Mouse (Mus musculus): ENCODE measurements at regions not wholly inside any gene's neighbourhood (a gene's known extent, or its start where the extent isn't known, plus 50 kb on each side); places are given as distances from the start of the nearest gene placed in this dataset.

GRCm38 (mm10) chr5:58497326-58497725 lies 779.6 kb downstream of the Pcdh7 start:
- DNase-seq (ENCODE audit: low spot score) (peak; percentile 20), ATAC-seq (no peak)
- no peak for TF ChIP-seq CTCF (IDR thresholded peaks at IDR 0.05; ENCODE audit: low read depth)
- Histone ChIP-seq H3K4me2 (ENCODE audit: low read depth, low read length) (no peak overlapping the region), H3K4me3 (ENCODE audit: low read length) (no peak overlapping the region), H3K9ac (replicated peaks; ENCODE audit: low read length) (no peak overlapping the region), H3K4me1 (ENCODE audit: insufficient read depth, low read length) (no peaks in the 10 kb centered on the region), H3K27me3 (ENCODE audit: insufficient read depth, low read length) (no peaks in the 10 kb centered on the region), H3K27ac (no peak overlapping the region), H3K36me3 (ENCODE audit: insufficient read depth, low read length) (no peaks in the 10 kb centered on the region), H3K9me3 (ENCODE audit: low read length) (no peaks in the 10 kb centered on the region)

GRCm38 (mm10) chr5:58531601-58532000 lies 813.8 kb downstream of the Pcdh7 start:
- H3K9ac ChIP-seq (replicated peaks; ENCODE audit: low read length), result no peak overlapping the region
- ATAC-seq, result no peak
- no peaks in the 10 kb centered on the region for H3K4me1 ChIP-seq (ENCODE audit: insufficient read depth, low read length)
- no peak for DNase-seq (ENCODE audit: low spot score)
- no peak overlapping the region for H3K27ac ChIP-seq
- no peaks in the 10 kb centered on the region for H3K36me3 ChIP-seq (ENCODE audit: insufficient read depth, low read length)
- H3K9me3 ChIP-seq (ENCODE audit: low read length), result no peaks in the 10 kb centered on the region
- 60% methylated on average over 3 of the region's 3 CpGs for WGBS
- no peak overlapping the region for H3K4me3 ChIP-seq (ENCODE audit: low read length)
- no peak for TF ChIP-seq CTCF (IDR thresholded peaks at IDR 0.05; ENCODE audit: low read depth)
- H3K4me2 ChIP-seq (ENCODE audit: low read depth, low read length), result no peak overlapping the region
- H3K27me3 ChIP-seq (ENCODE audit: insufficient read depth, low read length), result no peaks in the 10 kb centered on the region

- no peak overlapping the region for H3K4me2 ChIP-seq (ENCODE audit: low read depth, low read length)
- no peak overlapping the region for H3K9ac ChIP-seq (replicated peaks; ENCODE audit: low read length)
- no peak overlapping the region for H3K27ac ChIP-seq
- no peak for TF ChIP-seq CTCF (IDR thresholded peaks at IDR 0.05; ENCODE audit: low read depth)
- no peaks in the 10 kb centered on the region for H3K36me3 ChIP-seq (ENCODE audit: insufficient read depth, low read length)
- no peaks in the 10 kb centered on the region for H3K27me3 ChIP-seq (ENCODE audit: insufficient read depth, low read length)
- H3K4me3 ChIP-seq (ENCODE audit: low read length), result no peak overlapping the region
- DNase-seq (ENCODE audit: low spot score) (no peak), ATAC-seq (no peak)
- no peaks in the 10 kb centered on the region for H3K4me1 ChIP-seq (ENCODE audit: insufficient read depth, low read length)
- H3K9me3 ChIP-seq (ENCODE audit: low read length), result no peaks in the 10 kb centered on the region
These were observed 839.0 kb downstream of the Pcdh7 start for GRCm38 (mm10) chr5:58556770-58557169.

- no peaks in the 10 kb centered on the region for H3K4me1 ChIP-seq (ENCODE audit: insufficient read depth, low read length)
- WGBS, result 60% methylated on average over 4 of the region's 4 CpGs
- no peak for TF ChIP-seq CTCF (IDR thresholded peaks at IDR 0.05; ENCODE audit: low read depth)
- no peak overlapping the region for H3K9ac ChIP-seq (replicated peaks; ENCODE audit: low read length)
- no peak overlapping the region for H3K4me3 ChIP-seq (ENCODE audit: low read length)
- DNase-seq (ENCODE audit: low spot score) (peak; percentile 4), ATAC-seq (no peak)
- no peaks in the 10 kb centered on the region for H3K36me3 ChIP-seq (ENCODE audit: insufficient read depth, low read length)
- H3K27ac ChIP-seq, result no peak overlapping the region
- no peaks in the 10 kb centered on the region for H3K27me3 ChIP-seq (ENCODE audit: insufficient read depth, low read length)
- no peak overlapping the region for H3K4me2 ChIP-seq (ENCODE audit: low read depth, low read length)
- no peaks in the 10 kb centered on the region for H3K9me3 ChIP-seq (ENCODE audit: low read length)
These were observed 842.0 kb downstream of the Pcdh7 start for GRCm38 (mm10) chr5:58559816-58560215.

GRCm38 (mm10) chr5:58599876-58600275 lies 882.1 kb downstream of the Pcdh7 start:
- H3K4me3 ChIP-seq (ENCODE audit: low read length), result no peak overlapping the region
- no peaks in the 10 kb centered on the region for H3K4me1 ChIP-seq (ENCODE audit: insufficient read depth, low read length)
- H3K9me3 ChIP-seq (ENCODE audit: low read length), result no peaks in the 10 kb centered on the region
- H3K27ac ChIP-seq, result no peak overlapping the region
- H3K27me3 ChIP-seq (ENCODE audit: insufficient read depth, low read length), result no peaks in the 10 kb centered on the region
- H3K9ac ChIP-seq (replicated peaks; ENCODE audit: low read length), result no peak overlapping the region
- DNase-seq (ENCODE audit: low spot score) (peak; percentile 4), ATAC-seq (no peak)
- WGBS, result 65% methylated on average over 1 of the region's 1 CpGs
- no peak overlapping the region for H3K4me2 ChIP-seq (ENCODE audit: low read depth, low read length)
- no peak for TF ChIP-seq CTCF (IDR thresholded peaks at IDR 0.05; ENCODE audit: low read depth)
- no peaks in the 10 kb centered on the region for H3K36me3 ChIP-seq (ENCODE audit: insufficient read depth, low read length)

GRCm38 (mm10) chr5:58621527-58621926 lies 903.8 kb downstream of the Pcdh7 start:
- no peaks in the 10 kb centered on the region for H3K4me1 ChIP-seq (ENCODE audit: insufficient read depth, low read length)
- no peaks in the 10 kb centered on the region for H3K36me3 ChIP-seq (ENCODE audit: insufficient read depth, low read length)
- no peak overlapping the region for H3K9ac ChIP-seq (replicated peaks; ENCODE audit: low read length)
- no peak for TF ChIP-seq CTCF (IDR thresholded peaks at IDR 0.05; ENCODE audit: low read depth)
- H3K9me3 ChIP-seq (ENCODE audit: low read length), result no peaks in the 10 kb centered on the region
- DNase-seq (ENCODE audit: low spot score), result no peak
- H3K4me3 ChIP-seq (ENCODE audit: low read length), result no peak overlapping the region
- no peaks in the 10 kb centered on the region for H3K27me3 ChIP-seq (ENCODE audit: insufficient read depth, low read length)
- no peak for ATAC-seq
- 71% methylated on average over 2 of the region's 2 CpGs for WGBS
- H3K4me2 ChIP-seq (ENCODE audit: low read depth, low read length), result no peak overlapping the region
- no peak overlapping the region for H3K27ac ChIP-seq
